Mouse (Mus musculus) ES-E14 (cell line): ENCODE measurements around the gene Cep63.

Experiments
- CHD2 ChIP-seq: IDR thresholded peaks from 2 replicates; pipeline ENCODE4 v1.6.1; 2014; ENCODE audit warnings: mild to moderate bottlenecking, low read depth, low read length, inconsistent platforms
- HCFC1 ChIP-seq: IDR thresholded peaks from 2 replicates; pipeline ENCODE4 v1.6.1; 2012; ENCODE audit warnings: low read length, inconsistent platforms, borderline replicate concordance; ENCODE audit not compliant: insufficient read depth
- ZNF384 ChIP-seq: IDR thresholded peaks from 2 replicates; pipeline ENCODE4 v1.6.1; 2012; ENCODE audit warnings: low read depth, low read length, inconsistent platforms

DNA sequence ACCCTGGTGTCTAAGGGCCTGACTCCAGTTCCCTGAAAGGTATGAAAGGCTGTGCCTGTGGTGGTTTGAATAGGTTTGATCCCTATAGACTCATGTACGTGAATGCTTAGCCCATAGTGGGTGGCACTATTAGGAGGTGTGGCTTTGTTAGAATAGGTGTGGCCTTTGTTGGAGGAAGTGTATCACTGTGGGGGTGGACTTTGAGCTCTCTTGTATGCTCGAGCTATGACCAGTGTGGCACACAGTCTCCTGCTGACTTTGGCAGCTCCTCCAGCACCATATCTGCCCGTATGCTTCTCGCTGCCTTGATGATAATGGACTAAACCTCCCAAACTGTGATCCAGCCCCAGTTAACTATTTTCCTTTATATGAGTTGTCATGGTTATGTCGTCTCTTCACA, 49.6 kb upstream of the Cep63 start:
- TF ChIP-seq ZNF384 (no peak), CHD2 (no peak), HCFC1 (no peak)
